Mouse (Mus musculus) thymus, postnatal 0 days (tissue): ENCODE measurements at regions not wholly inside any gene's neighbourhood (a gene's known extent, or its start where the extent isn't known, plus 50 kb on each side); places are given as distances from the start of the nearest gene placed in this dataset.

Experiments used
- DNase-seq: peaks from one replicate; pipeline ENCODE4 v3.0.0-alpha.2; 2015; ENCODE audit warnings: low spot score

- no peak for DNase-seq
These were observed 2174.6 kb upstream of the Gm7489 start for GRCm38 (mm10) chr15:51709871-51710655.

GRCm38 (mm10) chr15:51720873-51721308 lies 2163.8 kb upstream of the Gm7489 start:
- no peak for DNase-seq

- DNase-seq = no peak
These were observed 2163.3 kb upstream of the Gm7489 start for GRCm38 (mm10) chr15:51721363-51721762.

GRCm38 (mm10) chr15:51724127-51724526 lies 2160.6 kb upstream of the Gm7489 start:
- DNase-seq = no peak

GRCm38 (mm10) chr15:51725457-51725856 lies 2159.2 kb upstream of the Gm7489 start:
- DNase-seq = no peak

- no peak for DNase-seq
These were observed 2154.6 kb upstream of the Gm7489 start for GRCm38 (mm10) chr15:51730106-51730505.

- DNase-seq = no peak
These were observed 2153.8 kb upstream of the Gm7489 start for GRCm38 (mm10) chr15:51730805-51731412.

GRCm38 (mm10) chr15:51734194-51734593 lies 2150.5 kb upstream of the Gm7489 start:
- DNase-seq = no peak
